Mouse (Mus musculus): Measurements from ENCODE around the gene Nudt7.

Nudt7 gene

GRCm38 (mm10) chr8:114142199-114142598 is 8.8 kb downstream of the Nudt7 start:
- ATAC-seq (ENCODE audit: insufficient number of reproducible peaks, low FRiP score, low TSS enrichment): no peak

GRCm38 (mm10) chr8:114143645-114144290 is 10.4 kb downstream of the Nudt7 start:
- ATAC-seq (ENCODE audit: insufficient number of reproducible peaks, low FRiP score, low TSS enrichment): no peak

GRCm38 (mm10) chr8:114153311-114154045 is 20.1 kb downstream of the Nudt7 start:
- no peak for ATAC-seq (ENCODE audit: insufficient number of reproducible peaks, low FRiP score, low TSS enrichment)

- ATAC-seq (ENCODE audit: insufficient number of reproducible peaks, low FRiP score, low TSS enrichment): no peak
These were observed 25.2 kb downstream of the Nudt7 start for GRCm38 (mm10) chr8:114158586-114158985.

- ATAC-seq (ENCODE audit: insufficient number of reproducible peaks, low FRiP score, low TSS enrichment): no peak
These were observed 26.3 kb downstream of the Nudt7 start for GRCm38 (mm10) chr8:114159666-114160065.

GRCm38 (mm10) chr8:114163871-114164270 is 30.5 kb downstream of the Nudt7 start:
- ATAC-seq (ENCODE audit: insufficient number of reproducible peaks, low FRiP score, low TSS enrichment): no peak

GRCm38 (mm10) chr8:114164444-114165096 is 31.2 kb downstream of the Nudt7 start:
- ATAC-seq (ENCODE audit: insufficient number of reproducible peaks, low FRiP score, low TSS enrichment): no peak

- no peak for ATAC-seq (ENCODE audit: insufficient number of reproducible peaks, low FRiP score, low TSS enrichment)
These were observed 32.4 kb downstream of the Nudt7 start for GRCm38 (mm10) chr8:114165741-114166140.

GRCm38 (mm10) chr8:114176721-114177120 is 43.4 kb downstream of the Nudt7 start:
- ATAC-seq (ENCODE audit: insufficient number of reproducible peaks, low FRiP score, low TSS enrichment): no peak

GRCm38 (mm10) chr8:114193334-114193733 is 60.0 kb downstream of the Nudt7 start:
- ATAC-seq (ENCODE audit: insufficient number of reproducible peaks, low FRiP score, low TSS enrichment): no peak

GRCm38 (mm10) chr8:114198990-114199389 is 65.6 kb downstream of the Nudt7 start:
- no peak for ATAC-seq (ENCODE audit: insufficient number of reproducible peaks, low FRiP score, low TSS enrichment)

Measured in cerebellum, adult (tissue).